Mouse (Mus musculus): ENCODE measurements at regions not wholly inside any gene's neighbourhood (a gene's known extent, or its start where the extent isn't known, plus 50 kb on each side); places are given as distances from the start of the nearest gene placed in this dataset.

DNA sequence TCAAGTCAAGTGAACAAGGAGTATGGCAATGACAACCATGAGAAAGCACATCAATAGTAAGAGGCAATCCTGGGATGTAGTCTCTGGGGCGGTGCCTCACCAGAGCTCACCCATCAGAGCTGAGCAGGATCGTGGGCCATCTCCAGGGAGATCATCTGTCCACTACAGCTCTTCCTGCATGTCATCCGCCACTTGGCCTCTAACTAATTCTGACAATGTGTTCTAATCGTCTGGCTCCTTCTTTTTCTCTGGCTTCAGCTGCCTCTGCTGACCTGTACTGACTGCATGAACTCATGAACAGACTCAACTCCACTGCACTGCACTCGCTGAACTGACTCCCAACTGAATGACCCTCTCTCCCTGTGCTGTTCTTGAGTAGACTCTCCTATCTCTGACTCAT is 277.9 kb upstream of the Far2 start:
- Histone ChIP-seq H3K27me3 (replicated peaks; ENCODE audit: control insufficient read depth, insufficient read depth, low read length) (no peaks in the 10 kb centered on the region), H3K9me3 (replicated peaks; ENCODE audit: control insufficient read depth, low read length) (no peaks in the 10 kb centered on the region), H3K4me1 (ENCODE audit: control insufficient read depth, insufficient read depth, low read length) (no peaks in the 10 kb centered on the region), H3K4me2 (ENCODE audit: low read length) (no peak overlapping the region), H3K4me3 (ENCODE audit: low read depth, low read length) (no peak overlapping the region), H3K36me3 (ENCODE audit: control insufficient read depth, insufficient read depth, low read length) (no peaks in the 10 kb centered on the region), H3K9ac (ENCODE audit: low read length) (no peak overlapping the region), H3K27ac (ENCODE audit: low read depth, low read length) (no peak overlapping the region)
- ATAC-seq (no peak), DNase-seq (ENCODE audit: low spot score) (no peak)
- WGBS, result 88% methylated on average over 5 of the region's 5 CpGs

DNA sequence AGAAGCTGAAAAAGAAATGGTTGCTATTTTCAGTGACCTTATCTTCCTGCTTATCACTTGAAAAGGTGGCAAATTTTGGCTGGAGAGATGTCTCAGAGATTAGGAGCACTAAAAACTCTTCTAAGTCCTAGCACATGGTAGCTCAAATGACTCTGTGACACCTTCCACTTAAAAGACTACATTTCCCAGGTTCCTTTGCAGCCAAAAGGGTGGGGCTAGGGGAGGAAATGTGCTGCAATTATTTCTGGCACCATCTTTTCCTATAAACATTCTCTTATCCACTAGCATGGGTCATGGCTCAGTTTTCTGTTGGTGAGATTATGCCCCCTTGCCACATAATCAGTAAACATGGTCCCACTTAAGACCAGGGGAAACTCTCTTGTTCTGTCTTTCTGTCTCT is 277.0 kb upstream of the Far2 start:
- Histone ChIP-seq H3K36me3 (ENCODE audit: control insufficient read depth, insufficient read depth, low read length) (no peaks in the 10 kb centered on the region), H3K4me3 (ENCODE audit: low read depth, low read length) (no peak overlapping the region), H3K27me3 (replicated peaks; ENCODE audit: control insufficient read depth, insufficient read depth, low read length) (no peaks in the 10 kb centered on the region), H3K27ac (ENCODE audit: low read depth, low read length) (no peak overlapping the region), H3K4me2 (ENCODE audit: low read length) (no peak overlapping the region), H3K4me1 (ENCODE audit: control insufficient read depth, insufficient read depth, low read length) (no peaks in the 10 kb centered on the region), H3K9ac (ENCODE audit: low read length) (no peak overlapping the region), H3K9me3 (replicated peaks; ENCODE audit: control insufficient read depth, low read length) (no peaks in the 10 kb centered on the region)
- ATAC-seq (no peak), DNase-seq (ENCODE audit: low spot score) (no peak)

DNA sequence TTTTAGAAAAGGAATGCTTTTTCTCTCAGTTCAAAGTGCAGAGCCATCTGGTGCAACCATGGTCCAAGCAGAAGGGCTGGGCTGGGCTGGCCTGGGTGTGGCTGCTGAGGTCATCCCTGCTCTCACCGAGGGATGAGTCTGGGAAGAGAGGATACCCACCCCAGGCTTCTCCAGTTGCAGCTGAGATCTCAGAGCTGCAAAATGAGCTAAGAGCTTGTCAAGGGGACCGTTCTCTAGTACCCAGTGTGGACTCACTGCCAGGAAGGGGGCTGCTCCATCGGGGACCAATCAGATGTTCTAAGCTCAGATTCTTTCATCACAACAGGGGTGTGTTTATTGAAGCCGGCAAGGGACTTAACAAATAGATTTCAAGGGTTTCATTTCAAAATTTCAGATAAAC is 275.6 kb upstream of the Far2 start:
- ATAC-seq (peak; percentile 44; the same call in 1 of the 2 replicates), DNase-seq (ENCODE audit: low spot score) (peak; percentile 50)
- Histone ChIP-seq H3K36me3 (ENCODE audit: control insufficient read depth, insufficient read depth, low read length) (no peaks in the 10 kb centered on the region), H3K27me3 (replicated peaks; ENCODE audit: control insufficient read depth, insufficient read depth, low read length) (no peaks in the 10 kb centered on the region), H3K4me3 (ENCODE audit: low read depth, low read length) (no peak overlapping the region), H3K4me1 (ENCODE audit: control insufficient read depth, insufficient read depth, low read length) (no peaks in the 10 kb centered on the region), H3K4me2 (ENCODE audit: low read length) (no peak overlapping the region), H3K27ac (ENCODE audit: low read depth, low read length) (no peak overlapping the region), H3K9ac (ENCODE audit: low read length) (no peak overlapping the region), H3K9me3 (replicated peaks; ENCODE audit: control insufficient read depth, low read length) (no peaks in the 10 kb centered on the region)
- WGBS, result 37% methylated on average over 4 of the region's 4 CpGs

DNA sequence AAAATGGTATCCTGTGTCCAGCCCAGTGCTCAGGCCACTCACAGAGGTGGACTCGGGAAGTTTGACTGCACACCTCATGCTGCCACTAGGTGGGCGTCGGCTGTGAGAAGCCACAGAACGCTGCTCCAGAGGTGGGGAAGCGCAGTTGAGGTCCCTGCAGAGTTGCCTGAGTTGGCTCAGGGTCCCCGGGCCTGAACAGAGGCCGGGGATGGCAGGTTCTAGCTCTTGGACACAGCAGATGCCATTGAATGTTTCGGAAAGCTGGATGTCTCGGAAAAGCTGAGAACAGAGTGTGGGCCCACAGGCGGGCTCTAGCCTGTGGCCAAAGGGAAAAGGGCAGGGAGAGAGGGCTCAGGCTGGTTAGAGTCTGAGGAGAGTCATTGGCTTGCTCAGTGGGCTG is 273.2 kb upstream of the Far2 start:
- no peak for ATAC-seq
- H3K4me1 ChIP-seq (ENCODE audit: control insufficient read depth, insufficient read depth, low read length), result no peaks in the 10 kb centered on the region
- H3K27me3 ChIP-seq (replicated peaks; ENCODE audit: control insufficient read depth, insufficient read depth, low read length), result no peaks in the 10 kb centered on the region
- 84% methylated on average over 10 of the region's 10 CpGs for WGBS
- H3K4me2 ChIP-seq (ENCODE audit: low read length), result no peak overlapping the region
- DNase-seq (ENCODE audit: low spot score), result no peak
- H3K4me3 ChIP-seq (ENCODE audit: low read depth, low read length), result no peak overlapping the region
- no peaks in the 10 kb centered on the region for H3K9me3 ChIP-seq (replicated peaks; ENCODE audit: control insufficient read depth, low read length)
- H3K36me3 ChIP-seq (ENCODE audit: control insufficient read depth, insufficient read depth, low read length), result no peaks in the 10 kb centered on the region
- no peak overlapping the region for H3K9ac ChIP-seq (ENCODE audit: low read length)
- no peak overlapping the region for H3K27ac ChIP-seq (ENCODE audit: low read depth, low read length)

DNA sequence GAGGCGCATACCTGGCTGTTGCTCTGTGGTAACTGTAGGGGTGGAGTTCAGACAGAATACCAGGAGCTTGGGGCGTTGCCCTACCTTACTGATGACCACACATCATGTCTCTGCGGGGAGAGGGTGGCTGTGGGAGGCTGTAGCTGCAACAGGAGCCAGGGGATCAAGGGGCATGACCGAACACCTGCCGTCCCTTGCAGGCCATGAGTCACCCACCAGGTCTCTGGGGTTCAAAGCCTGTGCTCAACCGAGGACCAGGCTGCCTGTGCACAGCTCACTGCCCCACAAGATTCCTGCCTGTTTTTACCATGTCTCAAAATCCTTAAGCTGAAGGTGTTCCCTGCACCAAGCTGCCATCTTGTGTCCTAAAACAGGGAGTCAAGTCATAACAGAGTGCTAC is 272.4 kb upstream of the Far2 start:
- 84% methylated on average over 6 of the region's 6 CpGs for WGBS
- Histone ChIP-seq H3K4me3 (ENCODE audit: low read depth, low read length) (no peak overlapping the region), H3K27ac (ENCODE audit: low read depth, low read length) (no peak overlapping the region), H3K9ac (ENCODE audit: low read length) (no peak overlapping the region), H3K4me1 (ENCODE audit: control insufficient read depth, insufficient read depth, low read length) (no peaks in the 10 kb centered on the region), H3K4me2 (ENCODE audit: low read length) (no peak overlapping the region), H3K27me3 (replicated peaks; ENCODE audit: control insufficient read depth, insufficient read depth, low read length) (no peaks in the 10 kb centered on the region), H3K36me3 (ENCODE audit: control insufficient read depth, insufficient read depth, low read length) (no peaks in the 10 kb centered on the region), H3K9me3 (replicated peaks; ENCODE audit: control insufficient read depth, low read length) (no peaks in the 10 kb centered on the region)
- DNase-seq (ENCODE audit: low spot score) (no peak), ATAC-seq (no peak)

GRCm38 (mm10) chr6:147779466-147779865 is 267.6 kb upstream of the Far2 start:
- no peak overlapping the region for H3K4me3 ChIP-seq (ENCODE audit: low read depth, low read length)
- WGBS, result 94% methylated on average over 1 of the region's 1 CpGs
- no peak overlapping the region for H3K9ac ChIP-seq (ENCODE audit: low read length)

DNA sequence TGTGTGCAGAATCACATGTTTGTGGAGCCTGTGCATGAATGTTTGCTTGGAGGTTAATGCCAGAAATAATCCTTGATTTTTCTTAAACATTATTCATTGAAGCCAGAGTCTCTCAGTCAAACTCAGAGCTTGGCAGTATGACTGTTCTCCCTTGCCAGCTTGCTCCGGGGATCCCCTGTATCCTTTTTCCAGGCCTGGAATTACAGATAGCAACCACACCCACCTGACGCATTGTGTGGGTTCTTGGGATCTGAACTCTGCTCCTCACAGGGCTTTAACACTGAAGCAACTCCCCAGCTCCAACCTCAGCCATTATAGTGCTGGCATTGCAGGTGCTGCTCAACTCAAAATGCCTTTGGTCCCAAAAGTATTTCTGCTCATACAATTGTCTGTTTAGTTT is 262.8 kb upstream of the Far2 start:
- no peaks in the 10 kb centered on the region for H3K9me3 ChIP-seq (replicated peaks; ENCODE audit: control insufficient read depth, low read length)
- H3K36me3 ChIP-seq (ENCODE audit: control insufficient read depth, insufficient read depth, low read length), result no peaks in the 10 kb centered on the region
- no peak for ATAC-seq
- no peak overlapping the region for H3K4me2 ChIP-seq (ENCODE audit: low read length)
- no peak overlapping the region for H3K9ac ChIP-seq (ENCODE audit: low read length)
- H3K4me3 ChIP-seq (ENCODE audit: low read depth, low read length), result no peak overlapping the region
- DNase-seq (ENCODE audit: low spot score), result no peak
- no peaks in the 10 kb centered on the region for H3K27me3 ChIP-seq (replicated peaks; ENCODE audit: control insufficient read depth, insufficient read depth, low read length)
- H3K27ac ChIP-seq (ENCODE audit: low read depth, low read length), result no peak overlapping the region
- H3K4me1 ChIP-seq (ENCODE audit: control insufficient read depth, insufficient read depth, low read length), result no peaks in the 10 kb centered on the region
- WGBS, result 86% methylated on average over 2 of the region's 2 CpGs

More at GRCm38 (mm10) chr6:147779466-147779865, 267.6 kb upstream of the Far2 start:
- Histone ChIP-seq H3K4me2 (ENCODE audit: low read length) (no peak overlapping the region), H3K4me1 (ENCODE audit: control insufficient read depth, insufficient read depth, low read length) (no peaks in the 10 kb centered on the region), H3K9me3 (replicated peaks; ENCODE audit: control insufficient read depth, low read length) (no peaks in the 10 kb centered on the region), H3K36me3 (ENCODE audit: control insufficient read depth, insufficient read depth, low read length) (no peaks in the 10 kb centered on the region), H3K27ac (ENCODE audit: low read depth, low read length) (no peak overlapping the region), H3K27me3 (replicated peaks; ENCODE audit: control insufficient read depth, insufficient read depth, low read length) (no peaks in the 10 kb centered on the region)
- ATAC-seq, result no peak
- no peak for DNase-seq (ENCODE audit: low spot score)

DNA sequence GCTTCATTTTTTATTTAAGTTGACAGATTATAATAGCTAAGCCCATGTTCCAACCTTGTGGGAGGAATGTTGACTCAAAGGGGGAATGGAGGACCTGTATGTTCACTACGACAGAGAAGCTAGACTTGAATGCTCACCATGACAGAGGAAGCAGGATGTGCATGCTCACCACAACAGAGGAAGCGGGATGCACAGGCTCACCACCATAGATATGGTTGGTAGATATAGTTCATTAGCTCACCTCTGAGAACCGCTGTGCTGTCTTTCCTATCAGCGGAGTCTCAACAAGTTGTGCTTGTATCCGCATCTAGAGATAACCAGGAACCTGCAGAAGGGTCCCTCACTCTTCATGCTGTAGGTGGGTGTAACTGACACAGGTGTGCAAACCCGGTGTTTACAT is 262.2 kb upstream of the Far2 start:
- Histone ChIP-seq H3K27ac (ENCODE audit: low read depth, low read length) (no peak overlapping the region), H3K9me3 (replicated peaks; ENCODE audit: control insufficient read depth, low read length) (no peaks in the 10 kb centered on the region), H3K4me1 (ENCODE audit: control insufficient read depth, insufficient read depth, low read length) (no peaks in the 10 kb centered on the region), H3K4me2 (ENCODE audit: low read length) (no peak overlapping the region), H3K4me3 (ENCODE audit: low read depth, low read length) (no peak overlapping the region), H3K9ac (ENCODE audit: low read length) (no peak overlapping the region), H3K36me3 (ENCODE audit: control insufficient read depth, insufficient read depth, low read length) (no peaks in the 10 kb centered on the region), H3K27me3 (replicated peaks; ENCODE audit: control insufficient read depth, insufficient read depth, low read length) (no peaks in the 10 kb centered on the region)
- no peak for ATAC-seq
- WGBS, result 93% methylated on average over 6 of the region's 6 CpGs
- DNase-seq (ENCODE audit: low spot score), result no peak

- Histone ChIP-seq H3K9me3 (replicated peaks; ENCODE audit: control insufficient read depth, low read length) (no peaks in the 10 kb centered on the region), H3K27ac (ENCODE audit: low read depth, low read length) (no peak overlapping the region), H3K9ac (ENCODE audit: low read length) (no peak overlapping the region), H3K4me1 (ENCODE audit: control insufficient read depth, insufficient read depth, low read length) (no peaks in the 10 kb centered on the region), H3K4me3 (ENCODE audit: low read depth, low read length) (no peak overlapping the region), H3K27me3 (replicated peaks; ENCODE audit: control insufficient read depth, insufficient read depth, low read length) (no peaks in the 10 kb centered on the region), H3K36me3 (ENCODE audit: control insufficient read depth, insufficient read depth, low read length) (no peaks in the 10 kb centered on the region), H3K4me2 (ENCODE audit: low read length) (no peak overlapping the region)
- no peak for ATAC-seq
- WGBS, result 83% methylated on average over 2 of the region's 2 CpGs
- no peak for DNase-seq (ENCODE audit: low spot score)
These were observed 259.0 kb upstream of the Far2 start for GRCm38 (mm10) chr6:147788095-147788494.

GRCm38 (mm10) chr6:147789112-147789511 is 257.9 kb upstream of the Far2 start:
- Histone ChIP-seq H3K27me3 (replicated peaks; ENCODE audit: control insufficient read depth, insufficient read depth, low read length) (no peaks in the 10 kb centered on the region), H3K4me3 (ENCODE audit: low read depth, low read length) (no peak overlapping the region), H3K4me1 (ENCODE audit: control insufficient read depth, insufficient read depth, low read length) (no peaks in the 10 kb centered on the region), H3K36me3 (ENCODE audit: control insufficient read depth, insufficient read depth, low read length) (no peaks in the 10 kb centered on the region), H3K9me3 (replicated peaks; ENCODE audit: control insufficient read depth, low read length) (no peaks in the 10 kb centered on the region), H3K4me2 (ENCODE audit: low read length) (no peak overlapping the region), H3K27ac (ENCODE audit: low read depth, low read length) (no peak overlapping the region), H3K9ac (ENCODE audit: low read length) (no peak overlapping the region)
- DNase-seq (ENCODE audit: low spot score) (no peak), ATAC-seq (no peak)
- 70% methylated on average over 6 of the region's 6 CpGs for WGBS

Measured in forebrain, embryonic 14.5 days (tissue).